Mouse (Mus musculus) testis, adult 10 weeks (tissue): ENCODE results near the gene Nphp1. TPM values are rescaled to one million over a fixed set of nuclear protein-coding genes. Genes with fewer than 3 reads are reported as not detected.

ENCODE experiments used
- polyA plus RNA-seq: library from polyadenylated mRNA; stranded (reverse); fragments of 350-450 nt; fragmentation: Illumina TruSeq; extraction: RNeasy Lipid Tissue Mini Kit (QIAGEN cat#74804); gene quantifications from one replicate; pipeline ENCODE4 v1.2.3, GENCODE M21; 2014; ENCODE audit warnings: low read depth, low replicate concordance

Nphp1 gene
- 350 TPM for polyA plus RNA-seq

GRCm38 (mm10) chr2:127788440-127789116 lies at the start of gene Nphp1:
Gene Nphp1, minus strand, starts transcription at chr2:127788897.

GRCm38 (mm10) chr2:127831401-127832102 lies 42.9 kb upstream of the Nphp1 start, which contains the start of gene Bub1:
Gene Bub1, minus strand, starts transcription at chr2:127831865.

DNA sequence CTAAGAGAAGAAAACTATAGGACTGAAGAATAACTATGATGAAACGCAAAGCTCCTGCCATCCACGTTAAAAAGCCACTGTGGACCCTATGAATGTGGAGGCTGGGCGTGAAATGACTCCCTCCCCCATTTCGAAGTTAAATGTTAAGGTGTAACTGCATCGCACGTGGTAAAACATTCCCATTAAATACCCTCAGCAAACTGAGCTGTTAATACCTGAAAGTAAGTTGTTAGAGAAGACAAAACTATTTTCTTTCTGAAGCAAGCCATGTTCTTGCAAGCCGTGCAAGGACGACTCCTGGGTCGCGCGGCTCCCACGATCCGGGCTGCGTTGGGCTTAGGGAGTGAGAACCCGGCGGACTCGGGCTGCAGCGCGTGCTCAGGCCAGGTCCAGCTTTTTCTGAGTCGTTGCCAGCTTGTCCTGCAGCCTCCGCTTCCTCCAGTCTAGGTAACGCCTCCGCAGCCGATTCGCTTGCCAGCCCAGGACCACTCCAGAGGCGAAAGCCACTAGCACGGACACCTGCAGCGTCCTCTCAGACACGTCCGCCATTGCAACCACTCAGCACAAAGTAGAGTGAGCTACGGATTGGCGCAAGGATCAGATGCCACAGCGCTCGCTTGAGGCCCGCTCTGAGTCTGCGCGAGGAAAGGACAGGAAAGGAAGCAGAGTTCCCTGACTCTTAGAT lies 3.4 kb upstream of the Nphp1 start, which contains the start of gene Mtln:
Gene Mtln (minus strand): TSS at position 570 of the 685 bp plus-strand sequence.

DNA sequence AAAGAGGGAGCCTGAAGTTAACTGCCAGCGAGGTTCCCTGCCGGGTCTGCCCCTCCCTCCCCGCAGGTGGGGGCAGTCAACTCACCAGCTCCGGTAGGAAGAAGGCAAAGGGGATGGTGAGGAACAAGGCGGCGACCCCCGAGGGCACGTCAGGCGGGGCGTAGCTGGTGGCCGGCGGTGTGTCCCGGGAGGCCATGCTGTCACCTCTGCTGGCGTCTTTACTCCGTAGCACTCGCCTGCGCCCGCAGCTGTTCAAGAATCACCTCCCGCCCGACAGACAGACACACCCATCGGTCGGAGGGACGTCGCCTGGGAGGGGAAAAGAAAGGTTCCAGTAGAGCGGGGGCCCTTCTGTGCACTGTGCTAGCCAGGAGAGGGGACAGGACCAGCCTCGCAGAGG lies 59.0 kb downstream of the Nphp1 start, which contains the start of gene Mall:
Gene Mall (minus strand): TSS at position 262 of the 400 bp plus-strand sequence.

Other genes starting within 250 kb of the Nphp1 start
- gene Prom2, start 247.4 kb downstream of the Nphp1 start, polyA plus RNA-seq = 0.17 TPM
- gene Zfp661, start 201.8 kb downstream of the Nphp1 start, polyA plus RNA-seq = 7.4 TPM
- gene Mrps5, start 201.7 kb downstream of the Nphp1 start, polyA plus RNA-seq = 11.0 TPM
- gene Mal, start 132.2 kb downstream of the Nphp1 start, polyA plus RNA-seq = 3.5 TPM
- 0.62 TPM for gene Mall, start 59.0 kb downstream of the Nphp1 start, polyA plus RNA-seq
- gene Mtln, start 3.6 kb upstream of the Nphp1 start, polyA plus RNA-seq = 6.5 TPM
- 180 TPM for gene Bub1, start 43.0 kb upstream of the Nphp1 start, polyA plus RNA-seq
- 0.07 TPM for gene Acoxl, start 50.0 kb upstream of the Nphp1 start, polyA plus RNA-seq